Mouse (Mus musculus) c-Kit-negative CD71-positive TER-119-positive erythroid progenitor cells, embryonic 14.5 days (primary cell): ENCODE data around the gene Ttc28.

ENCODE experiments used
- DNase-seq: peaks from one replicate; pipeline ENCODE4 v3.0.0-alpha.2; 2013; ENCODE audit warnings: low read depth, low spot score

Ttc28 gene

GRCm38 (mm10) chr5:111130121-111130520, 250.5 kb downstream of the Ttc28 start:
- no peak for DNase-seq

GRCm38 (mm10) chr5:111131561-111131960, 252.0 kb downstream of the Ttc28 start:
- DNase-seq: no peak

- no peak for DNase-seq
These were observed 253.5 kb downstream of the Ttc28 start for GRCm38 (mm10) chr5:111133150-111133549.

GRCm38 (mm10) chr5:111133754-111134153, 254.2 kb downstream of the Ttc28 start:
- DNase-seq: no peak

GRCm38 (mm10) chr5:111137283-111137682, 257.7 kb downstream of the Ttc28 start:
- DNase-seq: no peak

- DNase-seq: no peak
These were observed 258.1 kb downstream of the Ttc28 start for GRCm38 (mm10) chr5:111137742-111138141.

GRCm38 (mm10) chr5:111138239-111138833, 258.7 kb downstream of the Ttc28 start:
- no peak for DNase-seq

- DNase-seq: no peak
These were observed 259.4 kb downstream of the Ttc28 start for GRCm38 (mm10) chr5:111138927-111139565.

- DNase-seq: no peak
These were observed 260.0 kb downstream of the Ttc28 start for GRCm38 (mm10) chr5:111139622-111140021.

- DNase-seq: no peak
These were observed 261.7 kb downstream of the Ttc28 start for GRCm38 (mm10) chr5:111141139-111141885.

GRCm38 (mm10) chr5:111142837-111143236, 263.2 kb downstream of the Ttc28 start:
- no peak for DNase-seq

- DNase-seq: no peak
These were observed 264.8 kb downstream of the Ttc28 start for GRCm38 (mm10) chr5:111144411-111144810.

GRCm38 (mm10) chr5:111150581-111150980, 271.0 kb downstream of the Ttc28 start:
- DNase-seq: no peak

- no peak for DNase-seq
These were observed 272.5 kb downstream of the Ttc28 start for GRCm38 (mm10) chr5:111151882-111152759.

- no peak for DNase-seq
These were observed 275.0 kb downstream of the Ttc28 start for GRCm38 (mm10) chr5:111154586-111154985.

- DNase-seq: no peak
These were observed 275.7 kb downstream of the Ttc28 start for GRCm38 (mm10) chr5:111155271-111155670.

- no peak for DNase-seq
These were observed 276.3 kb downstream of the Ttc28 start for GRCm38 (mm10) chr5:111155928-111156327.

- DNase-seq: no peak
These were observed 278.7 kb downstream of the Ttc28 start for GRCm38 (mm10) chr5:111158266-111158665.

GRCm38 (mm10) chr5:111159628-111160321, 280.2 kb downstream of the Ttc28 start:
- DNase-seq: no peak

GRCm38 (mm10) chr5:111161146-111161930, 281.7 kb downstream of the Ttc28 start:
- DNase-seq: no peak
